Mouse (Mus musculus): ENCODE measurements around the gene Ptpn5. TPM values are rescaled to one million over a fixed set of nuclear protein-coding genes. Genes with fewer than 3 reads are reported as not detected.

The Ptpn5 gene
- polyA plus RNA-seq, 1 experiment from 2014 or later = 0.50 TPM

DNA sequence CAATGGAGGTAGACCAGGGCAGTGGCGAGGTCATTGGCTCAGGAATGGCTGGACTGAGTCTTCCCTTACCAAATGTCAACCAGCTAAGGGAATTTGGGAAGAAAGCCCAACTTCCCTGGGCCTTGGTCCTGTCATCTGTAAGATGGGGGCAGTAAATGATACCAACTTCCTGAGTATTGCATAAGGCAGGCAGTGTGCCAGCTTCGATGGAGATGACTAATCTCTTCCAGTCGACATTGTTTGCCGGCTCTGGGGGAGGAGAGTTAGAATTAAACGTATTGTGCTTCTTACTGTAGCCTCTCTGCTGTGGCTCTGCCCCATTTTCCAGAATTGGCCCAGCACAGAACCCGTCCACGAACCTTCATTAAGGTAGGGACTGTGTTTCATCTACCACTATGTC lies 23.0 kb downstream of the Ptpn5 start:
- Histone ChIP-seq H3K4me3 (no peak overlapping the region), H3K9me3 (no peaks in the 10 kb centered on the region), H3K27ac (no peak overlapping the region), H3K4me1 (no peaks in the 10 kb centered on the region), H3K36me3 (no peaks in the 10 kb centered on the region), H3K9ac (no peak overlapping the region), H3K27me3 (0 out of 2 replicates have a peak, but pooled peaks cover 4% of the 10 kb centered on the region), H3K4me2 (no peak overlapping the region)
- no peak for ATAC-seq (ENCODE audit: insufficient number of reproducible peaks, low FRiP score, low TSS enrichment, low read depth)
- WGBS = 70% methylated on average over 7 of the region's 7 CpGs

DNA sequence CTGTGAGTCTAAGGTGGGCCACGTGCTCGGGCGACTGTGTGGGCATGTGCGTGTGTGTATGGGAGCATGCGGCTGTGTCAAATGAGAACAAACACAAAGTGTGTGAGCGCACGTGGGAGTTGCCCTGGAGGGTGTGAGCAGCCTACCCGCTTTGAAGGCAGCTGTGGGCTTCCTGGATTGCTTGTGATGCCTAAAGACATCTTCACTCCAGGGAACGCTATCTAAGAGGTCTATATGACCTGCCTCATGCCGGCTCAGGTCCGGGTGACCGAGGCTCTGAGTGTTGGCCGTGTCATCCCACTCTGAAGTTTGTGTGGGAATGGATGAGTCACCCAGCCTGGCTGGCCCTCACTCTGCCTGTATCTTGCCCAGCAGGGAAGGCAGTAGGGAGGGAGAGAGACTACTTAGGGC lies 24.7 kb downstream of the Ptpn5 start:
- WGBS = 84% methylated on average over 13 of the region's 13 CpGs
- no peaks in the 10 kb centered on the region for H3K4me1 ChIP-seq
- no peak overlapping the region for H3K27ac ChIP-seq
- H3K4me2 ChIP-seq = no peak overlapping the region
- 0 out of 2 replicates have a peak, but pooled peaks cover 4% of the 10 kb centered on the region for H3K27me3 ChIP-seq
- H3K4me3 ChIP-seq = no peak overlapping the region
- H3K9me3 ChIP-seq = no peaks in the 10 kb centered on the region
- no peak overlapping the region for H3K9ac ChIP-seq
- no peaks in the 10 kb centered on the region for H3K36me3 ChIP-seq
- no peak for ATAC-seq (ENCODE audit: insufficient number of reproducible peaks, low FRiP score, low TSS enrichment, low read depth)

- Histone ChIP-seq H3K9me3 (no peaks in the 10 kb centered on the region), H3K4me1 (no peaks in the 10 kb centered on the region), H3K4me2 (no peak overlapping the region), H3K9ac (no peak overlapping the region), H3K36me3 (no peaks in the 10 kb centered on the region), H3K27me3 (no peaks in the 10 kb centered on the region), H3K27ac (no peak overlapping the region), H3K4me3 (no peak overlapping the region)
- no peak for ATAC-seq (ENCODE audit: insufficient number of reproducible peaks, low FRiP score, low TSS enrichment, low read depth)
Measured at GRCm38 (mm10) chr7:47106949-47107348, 26.5 kb downstream of the Ptpn5 start.

GRCm38 (mm10) chr7:47103671-47104414 lies 29.6 kb downstream of the Ptpn5 start:
- Histone ChIP-seq H3K36me3 (no peaks in the 10 kb centered on the region), H3K4me3 (no peak overlapping the region), H3K27me3 (no peaks in the 10 kb centered on the region), H3K27ac (no peak overlapping the region), H3K9ac (no peak overlapping the region), H3K9me3 (no peaks in the 10 kb centered on the region), H3K4me2 (no peak overlapping the region), H3K4me1 (no peaks in the 10 kb centered on the region)
- WGBS = 71% methylated on average over 1 of the region's 1 CpGs
- ATAC-seq (ENCODE audit: insufficient number of reproducible peaks, low FRiP score, low TSS enrichment, low read depth) = no peak

DNA sequence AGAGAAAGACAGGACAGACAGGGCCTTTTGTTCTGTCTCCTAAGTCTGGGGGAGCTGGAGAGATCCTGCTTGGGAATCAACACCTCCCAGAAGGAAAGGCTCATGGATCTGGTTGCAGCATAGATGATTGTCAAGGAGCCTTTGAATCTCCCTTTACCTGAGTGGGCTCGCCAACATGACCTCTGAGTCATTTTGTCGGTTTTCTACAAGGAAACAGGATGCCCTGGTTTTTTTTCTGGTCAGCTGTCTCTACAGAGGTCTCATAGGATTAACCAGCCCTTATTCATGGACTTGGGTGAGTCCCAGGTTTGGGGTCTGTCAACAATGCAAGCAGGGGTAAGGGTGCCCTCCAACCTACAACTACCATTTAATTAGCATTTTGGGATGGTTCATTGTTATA lies 30.5 kb downstream of the Ptpn5 start:
- no peaks in the 10 kb centered on the region for H3K36me3 ChIP-seq
- no peak overlapping the region for H3K4me3 ChIP-seq

DNA sequence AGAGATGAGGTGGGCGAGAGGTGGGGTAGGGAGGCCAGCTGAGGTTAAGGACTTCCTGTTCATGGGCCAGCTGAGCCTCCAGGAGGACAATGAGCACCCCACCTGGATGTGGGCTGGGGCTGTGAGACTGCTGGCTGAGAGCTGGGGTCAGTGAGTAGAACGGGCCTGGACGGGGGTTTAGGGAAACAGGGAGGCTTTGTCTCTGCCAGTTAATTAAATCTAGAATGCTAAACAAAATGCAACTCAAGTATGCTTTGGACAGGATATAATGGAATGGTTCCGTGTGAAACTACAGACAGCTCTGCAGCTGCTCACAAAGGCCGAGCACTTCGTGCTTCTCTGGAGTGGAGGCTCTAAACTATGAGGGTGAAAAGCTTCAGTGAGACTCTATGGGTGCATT lies 32.9 kb downstream of the Ptpn5 start:
- Histone ChIP-seq H3K4me3 (no peak overlapping the region), H3K4me1 (no peaks in the 10 kb centered on the region), H3K36me3 (no peaks in the 10 kb centered on the region), H3K27ac (no peak overlapping the region), H3K27me3 (no peaks in the 10 kb centered on the region), H3K9ac (no peak overlapping the region), H3K9me3 (no peaks in the 10 kb centered on the region), H3K4me2 (no peak overlapping the region)
- 68% methylated on average over 6 of the region's 6 CpGs for WGBS
- no peak for ATAC-seq (ENCODE audit: insufficient number of reproducible peaks, low FRiP score, low TSS enrichment, low read depth)

More for the DNA sequence above, 30.5 kb downstream of the Ptpn5 start:
- ATAC-seq (ENCODE audit: insufficient number of reproducible peaks, low FRiP score, low TSS enrichment, low read depth) = no peak
- Histone ChIP-seq H3K4me2 (no peak overlapping the region), H3K27me3 (no peaks in the 10 kb centered on the region), H3K9ac (no peak overlapping the region), H3K4me1 (no peaks in the 10 kb centered on the region), H3K9me3 (no peaks in the 10 kb centered on the region), H3K27ac (no peak overlapping the region)
- 56% methylated on average over 2 of the region's 2 CpGs for WGBS

DNA sequence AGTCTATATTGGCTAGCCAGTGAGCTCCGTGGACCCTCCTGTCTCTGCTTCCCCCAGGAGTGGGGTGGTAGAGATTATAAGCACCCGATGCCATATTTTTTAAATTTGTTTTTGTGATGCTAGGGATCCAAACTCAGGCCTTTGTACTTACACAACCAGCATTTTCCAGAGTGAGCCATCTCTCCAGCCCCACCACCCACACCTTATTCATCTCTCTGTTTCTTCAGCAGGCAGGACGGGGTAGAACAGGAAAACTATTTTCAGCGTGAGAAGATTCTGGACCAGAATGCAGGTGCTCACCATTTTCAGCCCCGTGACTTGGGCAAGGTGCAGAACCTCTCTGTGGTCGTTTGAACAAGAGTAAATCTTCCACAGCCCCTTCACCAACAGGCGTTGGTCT lies 34.2 kb downstream of the Ptpn5 start:
- no peak for ATAC-seq (ENCODE audit: insufficient number of reproducible peaks, low FRiP score, low TSS enrichment, low read depth)
- H3K27me3 ChIP-seq = no peaks in the 10 kb centered on the region
- H3K4me1 ChIP-seq = no peaks in the 10 kb centered on the region
- no peaks in the 10 kb centered on the region for H3K9me3 ChIP-seq
- no peak overlapping the region for H3K27ac ChIP-seq
- no peak overlapping the region for H3K9ac ChIP-seq
- no peak overlapping the region for H3K4me3 ChIP-seq
- H3K4me2 ChIP-seq = no peak overlapping the region
- 77% methylated on average over 7 of the region's 7 CpGs for WGBS
- H3K36me3 ChIP-seq = no peaks in the 10 kb centered on the region

- Histone ChIP-seq H3K4me2 (no peak overlapping the region), H3K4me3 (no peak overlapping the region), H3K4me1 (no peaks in the 10 kb centered on the region), H3K9me3 (no peaks in the 10 kb centered on the region), H3K9ac (no peak overlapping the region), H3K27ac (no peak overlapping the region), H3K36me3 (no peaks in the 10 kb centered on the region), H3K27me3 (no peaks in the 10 kb centered on the region)
- no peak for ATAC-seq (ENCODE audit: insufficient number of reproducible peaks, low FRiP score, low TSS enrichment, low read depth)
- WGBS = 60% methylated on average over 7 of the region's 7 CpGs
Measured at GRCm38 (mm10) chr7:47098044-47098443, 35.4 kb downstream of the Ptpn5 start.

GRCm38 (mm10) chr7:47094969-47095368 lies 38.5 kb downstream of the Ptpn5 start:
- no peak overlapping the region for H3K27ac ChIP-seq
- 63% methylated on average over 2 of the region's 2 CpGs for WGBS
- ATAC-seq (ENCODE audit: insufficient number of reproducible peaks, low FRiP score, low TSS enrichment, low read depth) = no peak

GRCm38 (mm10) chr7:47093935-47094334 lies 39.5 kb downstream of the Ptpn5 start:
- no peaks in the 10 kb centered on the region for H3K9me3 ChIP-seq
- no peak for ATAC-seq (ENCODE audit: insufficient number of reproducible peaks, low FRiP score, low TSS enrichment, low read depth)
- H3K9ac ChIP-seq = no peak overlapping the region
- H3K4me1 ChIP-seq = no peaks in the 10 kb centered on the region
- no peak overlapping the region for H3K27ac ChIP-seq
- no peak overlapping the region for H3K4me3 ChIP-seq
- no peaks in the 10 kb centered on the region for H3K36me3 ChIP-seq
- H3K27me3 ChIP-seq = no peaks in the 10 kb centered on the region
- H3K4me2 ChIP-seq = no peak overlapping the region
- 89% methylated on average over 5 of the region's 5 CpGs for WGBS

More at GRCm38 (mm10) chr7:47094969-47095368, 38.5 kb downstream of the Ptpn5 start:
- Histone ChIP-seq H3K27me3 (no peaks in the 10 kb centered on the region), H3K4me2 (no peak overlapping the region), H3K9ac (no peak overlapping the region), H3K4me1 (no peaks in the 10 kb centered on the region), H3K4me3 (no peak overlapping the region), H3K9me3 (no peaks in the 10 kb centered on the region), H3K36me3 (no peaks in the 10 kb centered on the region)

GRCm38 (mm10) chr7:47085075-47085474 lies 48.4 kb downstream of the Ptpn5 start:
- H3K27ac ChIP-seq = no peak overlapping the region
- no peaks in the 10 kb centered on the region for H3K36me3 ChIP-seq
- no peak overlapping the region for H3K4me3 ChIP-seq
- WGBS = 77% methylated on average over 1 of the region's 1 CpGs
- no peak for ATAC-seq (ENCODE audit: insufficient number of reproducible peaks, low FRiP score, low TSS enrichment, low read depth)
- no peaks in the 10 kb centered on the region for H3K9me3 ChIP-seq
- H3K4me2 ChIP-seq = no peak overlapping the region
- H3K27me3 ChIP-seq = no peaks in the 10 kb centered on the region
- no peak overlapping the region for H3K9ac ChIP-seq
- peaks cover 4% of the 10 kb centered on the region; the same call in 1 of the 2 replicates for H3K4me1 ChIP-seq

DNA sequence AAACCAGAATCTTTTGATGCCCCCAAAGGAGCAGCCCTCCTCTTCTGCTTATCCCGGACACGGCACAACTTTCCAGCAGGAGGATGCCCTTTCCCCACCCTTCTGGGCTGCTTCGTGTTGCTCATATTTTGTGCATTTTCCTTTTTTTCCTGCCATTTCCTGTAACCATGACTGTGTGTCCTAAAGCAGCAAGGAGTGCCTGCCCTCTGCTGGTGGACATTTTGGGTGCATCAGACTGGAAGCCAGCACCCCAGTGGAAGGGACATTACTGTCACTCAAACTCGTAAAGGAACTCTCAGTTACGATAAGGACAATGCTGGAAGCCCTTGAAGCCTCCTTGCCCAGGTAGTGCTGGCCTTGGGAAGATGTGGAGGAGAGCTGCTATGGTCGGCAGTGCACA lies 52.2 kb downstream of the Ptpn5 start:
- no peak overlapping the region for H3K9ac ChIP-seq
- 33% methylated on average over 6 of the region's 6 CpGs for WGBS
- no peaks in the 10 kb centered on the region for H3K9me3 ChIP-seq
- H3K36me3 ChIP-seq = no peaks in the 10 kb centered on the region
- H3K27me3 ChIP-seq = no peaks in the 10 kb centered on the region
- H3K4me2 ChIP-seq = no peak overlapping the region
- no peak overlapping the region for H3K27ac ChIP-seq
- H3K4me3 ChIP-seq = no peak overlapping the region
- ATAC-seq (ENCODE audit: insufficient number of reproducible peaks, low FRiP score, low TSS enrichment, low read depth) = no peak
- H3K4me1 ChIP-seq = peaks cover 4% of the 10 kb centered on the region; the same call in 1 of the 2 replicates

- ATAC-seq (ENCODE audit: insufficient number of reproducible peaks, low FRiP score, low TSS enrichment, low read depth) = no peak
- 70% methylated on average over 3 of the region's 3 CpGs for WGBS
Measured at GRCm38 (mm10) chr7:47080868-47081267, 52.6 kb downstream of the Ptpn5 start.

More at GRCm38 (mm10) chr7:47080868-47081267, 52.6 kb downstream of the Ptpn5 start:
- Histone ChIP-seq H3K27me3 (no peaks in the 10 kb centered on the region), H3K36me3 (no peaks in the 10 kb centered on the region), H3K9me3 (no peaks in the 10 kb centered on the region), H3K4me3 (no peak overlapping the region), H3K27ac (no peak overlapping the region), H3K4me1 (peaks cover 4% of the 10 kb centered on the region; the same call in 1 of the 2 replicates), H3K9ac (no peak overlapping the region), H3K4me2 (no peak overlapping the region)
